Mouse (Mus musculus) thymus, adult 2 months (tissue): ENCODE data around the gene Rprd1b. TPM values are rescaled to one million over a fixed set of nuclear protein-coding genes. Genes with fewer than 3 reads are reported as not detected.

Source experiments
- DNase-seq: peaks from one replicate; pipeline ENCODE4 v3.0.0; 2021
- H3K27ac ChIP-seq: fragments of 200-500 bp; 2 replicates; pipeline ENCODE4 v1.5.1; 2012; ENCODE audit warnings: low read length, control low read depth; ENCODE audit not compliant: control insufficient read depth, insufficient read depth
- H3K27me3 ChIP-seq: fragments of 200-500 bp; 2 replicates; pipeline ENCODE4 v1.6.1; 2012; ENCODE audit warnings: mild to moderate bottlenecking, low read length, moderate library complexity, mixed read lengths; ENCODE audit not compliant: control insufficient read depth, insufficient read depth
- H3K36me3 ChIP-seq: fragments of 200-500 bp; 2 replicates; pipeline ENCODE4 v1.6.1; 2012; ENCODE audit warnings: mild to moderate bottlenecking, low read length, moderate library complexity; ENCODE audit not compliant: control insufficient read depth, insufficient read depth
- H3K4me1 ChIP-seq: fragments of 200-500 bp; replicated peaks from 2 replicates; pipeline ENCODE4 v1.6.1; 2012; ENCODE audit warnings: low read length; ENCODE audit not compliant: control insufficient read depth, insufficient read depth
- H3K4me3 ChIP-seq: fragments of 200-500 bp; 2 replicates; pipeline ENCODE4 v1.5.1; 2012; ENCODE audit warnings: mild to moderate bottlenecking, low read length, control low read depth, moderate library complexity; ENCODE audit not compliant: control insufficient read depth, insufficient read depth
- CTCF ChIP-seq: fragments of 200-500 bp; IDR thresholded peaks from 2 replicates; pipeline ENCODE4 v1.5.1; 2012; ENCODE audit warnings: mild to moderate bottlenecking, control low read depth, low read length, moderate library complexity, borderline replicate concordance; ENCODE audit not compliant: control insufficient read depth, poor library complexity, insufficient read depth; ENCODE audit errors: extremely low read depth
- POLR2A ChIP-seq: fragments of 200-500 bp; IDR thresholded peaks from 2 replicates; pipeline ENCODE4 v1.6.1; 2012; ENCODE audit warnings: mild to moderate bottlenecking, low read length, control low read depth, moderate library complexity; ENCODE audit not compliant: control insufficient read depth, poor library complexity, insufficient read depth; ENCODE audit errors: extremely low read depth
- WGBS: fragments of 180-500 bp; shearing (Covaris S2); methylation state at CpG from one replicate; pipeline ENCODE4 v1.1.7; 2018; 5-methylcytosine and 5-hydroxymethylcytosine counted together
- polyA plus RNA-seq: library from polyadenylated mRNA; depleted of rRNA; stranded (reverse); fragments of >200 nt; gene quantifications from 2 replicates; pipeline ENCODE4 v1.2.3, GENCODE M21; 2012

Rprd1b gene
- polyA plus RNA-seq, 1 experiment: 35.3 TPM

DNA sequence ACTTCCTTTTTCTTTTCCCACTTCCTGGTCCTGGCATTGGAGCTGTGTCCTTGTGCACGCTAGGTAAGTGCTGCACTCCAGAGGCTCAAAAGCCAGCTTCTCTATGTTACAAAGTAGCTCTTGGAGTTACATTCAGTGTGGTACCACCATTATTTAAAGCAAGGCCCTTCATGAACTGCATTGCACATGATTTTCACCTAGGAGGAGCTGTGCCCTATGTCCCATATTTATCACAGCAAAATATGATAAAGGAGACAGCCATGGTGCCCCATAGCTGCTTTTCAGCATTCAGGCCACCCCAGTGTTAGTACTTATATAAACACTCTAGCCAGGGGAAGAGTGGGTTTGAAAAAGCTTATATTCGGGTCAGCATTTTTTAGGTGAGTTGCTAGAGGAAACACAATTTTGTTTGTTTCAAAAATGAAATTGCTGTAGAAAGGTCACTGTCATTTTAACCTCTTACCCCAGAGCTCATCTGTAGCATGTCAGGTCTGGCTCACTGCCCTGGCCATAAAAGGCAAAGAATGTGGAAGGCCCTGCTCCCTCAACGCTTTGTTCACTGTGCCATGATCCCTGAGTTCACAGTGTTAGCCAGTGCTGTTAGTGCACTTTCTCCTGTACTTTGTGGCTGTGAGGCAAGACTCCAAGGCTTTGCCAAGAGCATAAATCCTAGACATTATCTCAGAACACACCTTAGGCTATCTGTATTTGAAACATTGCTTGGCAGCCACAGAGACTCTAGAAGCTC is 42.8 kb downstream of the Rprd1b start:
- no peaks in the 10 kb centered on the region for H3K4me1 ChIP-seq
- H3K27me3 ChIP-seq: no peaks in the 10 kb centered on the region
- H3K4me3 ChIP-seq: no peak overlapping the region
- H3K27ac ChIP-seq: no peak overlapping the region
- TF ChIP-seq CTCF: no peak
- TF ChIP-seq POLR2A: no peak
- peaks cover 56% of the 10 kb centered on the region for H3K36me3 ChIP-seq
- WGBS: 95% methylated on average over 3 of the region's 3 CpGs
- DNase-seq: no peak

DNA sequence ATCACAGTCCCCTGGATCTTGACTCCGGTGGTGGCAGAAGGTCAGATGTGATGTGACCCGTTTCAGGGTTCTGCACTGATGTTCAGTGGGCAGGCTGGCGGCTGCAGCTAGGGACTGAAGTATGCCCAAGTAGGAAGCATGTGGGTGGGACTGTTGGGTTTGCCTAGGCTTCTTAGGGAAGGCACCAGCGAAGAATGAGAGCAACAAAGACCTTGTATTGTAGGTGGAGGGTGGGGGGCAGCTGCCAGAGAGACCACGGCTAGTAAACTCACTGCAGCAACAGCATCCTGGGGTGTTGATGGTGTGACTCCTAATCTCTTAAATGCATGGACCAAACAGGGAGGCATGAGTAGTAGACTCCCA is 43.3 kb downstream of the Rprd1b start:
- no peaks in the 10 kb centered on the region for H3K27me3 ChIP-seq
- H3K4me1 ChIP-seq: no peaks in the 10 kb centered on the region
- peaks cover 58% of the 10 kb centered on the region for H3K36me3 ChIP-seq
- DNase-seq: no peak
- no peak overlapping the region for H3K27ac ChIP-seq
- WGBS: 99% methylated on average over 5 of the region's 5 CpGs
- no peak for TF ChIP-seq POLR2A
- TF ChIP-seq CTCF: no peak
- no peak overlapping the region for H3K4me3 ChIP-seq

DNA sequence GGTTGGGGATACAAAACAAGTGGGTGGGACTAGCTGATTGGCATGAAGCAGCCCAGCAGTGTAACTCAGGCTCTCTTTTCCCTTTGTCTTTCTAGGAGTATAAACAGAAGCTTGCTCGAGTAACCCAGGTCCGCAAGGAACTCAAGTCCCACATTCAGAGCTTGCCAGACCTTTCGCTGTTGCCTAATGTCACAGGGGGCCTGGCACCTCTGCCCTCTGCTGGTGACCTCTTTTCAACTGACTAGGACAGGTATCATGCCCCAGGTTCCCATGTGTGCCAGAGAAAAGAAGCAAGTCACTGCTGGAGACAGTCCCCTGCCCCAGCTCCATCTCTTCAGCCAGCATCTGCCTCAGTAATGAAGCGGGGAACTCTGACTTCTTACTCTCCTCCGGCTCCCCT is 46.5 kb downstream of the Rprd1b start:
- Histone ChIP-seq H3K27ac (no peak overlapping the region), H3K4me3 (no peak overlapping the region), H3K27me3 (no peaks in the 10 kb centered on the region), H3K36me3 (peaks cover 51% of the 10 kb centered on the region), H3K4me1 (no peaks in the 10 kb centered on the region)
- no peak for TF ChIP-seq CTCF
- TF ChIP-seq POLR2A: no peak
- DNase-seq: no peak
- WGBS: 96% methylated on average over 5 of the region's 5 CpGs

DNA sequence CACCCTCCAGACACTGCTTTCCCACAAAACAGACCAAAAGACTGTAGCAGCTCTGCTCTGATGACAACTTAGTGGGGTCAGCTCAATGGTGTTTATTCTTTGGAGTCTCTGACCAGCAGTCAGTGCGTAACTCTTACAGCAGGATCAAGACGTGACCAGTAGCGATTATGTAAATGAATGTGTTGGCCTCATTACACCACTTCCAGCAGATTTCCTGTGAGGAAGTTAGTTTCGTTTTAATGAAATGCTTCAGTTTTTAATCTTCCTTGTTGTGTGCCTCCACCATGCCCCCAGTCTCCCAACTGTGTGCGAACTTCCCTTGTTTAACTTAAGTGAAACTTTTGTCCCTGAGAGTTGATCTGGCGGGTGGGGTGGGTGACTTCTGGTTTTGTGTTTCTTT is 48.4 kb downstream of the Rprd1b start:
- no peaks in the 10 kb centered on the region for H3K4me1 ChIP-seq
- H3K27me3 ChIP-seq: no peaks in the 10 kb centered on the region
- H3K4me3 ChIP-seq: no peak overlapping the region
- TF ChIP-seq POLR2A (no peak), CTCF (no peak)
- WGBS: 89% methylated on average over 6 of the region's 6 CpGs
- H3K27ac ChIP-seq: no peak overlapping the region
- no peak for DNase-seq
- peaks cover 34% of the 10 kb centered on the region for H3K36me3 ChIP-seq

DNA sequence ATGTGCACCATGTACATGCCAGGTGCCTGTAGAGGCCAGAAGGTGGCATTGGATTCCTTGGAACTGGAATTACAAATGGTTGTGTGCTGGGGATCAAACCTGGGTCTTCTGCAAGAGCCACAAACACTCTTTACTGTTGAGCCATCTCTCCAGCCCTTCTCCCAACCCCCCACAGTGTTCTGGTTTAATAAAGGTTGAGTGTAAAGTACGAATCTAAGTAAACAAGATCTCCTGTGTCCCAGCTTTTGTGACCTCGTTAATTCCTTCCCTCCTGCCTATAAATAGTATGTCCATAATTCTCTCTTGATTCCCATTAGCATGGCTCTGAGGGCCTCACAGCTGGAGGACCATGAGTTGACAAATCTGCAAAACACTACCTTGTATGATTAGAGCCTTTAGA is 49.7 kb downstream of the Rprd1b start:
- 95% methylated on average over 2 of the region's 2 CpGs for WGBS
- H3K4me3 ChIP-seq: no peak overlapping the region
- no peak overlapping the region for H3K27ac ChIP-seq
- TF ChIP-seq CTCF: no peak
- no peak for TF ChIP-seq POLR2A
- no peaks in the 10 kb centered on the region for H3K27me3 ChIP-seq
- no peaks in the 10 kb centered on the region for H3K4me1 ChIP-seq
- no peak for DNase-seq
- peaks cover 21% of the 10 kb centered on the region for H3K36me3 ChIP-seq

DNA sequence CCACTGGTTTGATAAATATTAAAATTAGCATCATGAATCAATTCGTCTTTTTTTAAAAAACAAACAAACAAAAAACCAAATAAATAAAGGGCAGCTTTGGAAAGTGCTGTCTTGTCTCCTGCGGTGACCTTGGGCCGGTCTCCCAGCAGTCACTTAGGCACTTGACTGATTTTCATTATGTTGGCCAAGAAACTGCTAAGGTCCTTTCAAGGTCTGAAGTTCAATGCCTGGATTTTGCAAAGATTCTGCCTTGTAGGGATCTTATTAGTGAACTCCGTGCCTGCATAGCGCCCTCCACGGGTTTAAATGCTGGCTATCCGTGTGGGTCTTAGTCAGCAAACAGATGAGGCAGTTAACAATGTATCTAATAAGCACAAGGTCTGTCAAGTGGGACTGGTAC is 50.7 kb downstream of the Rprd1b start:
- peaks cover 20% of the 10 kb centered on the region for H3K36me3 ChIP-seq
- TF ChIP-seq CTCF (no peak), POLR2A (no peak)
- no peaks in the 10 kb centered on the region for H3K27me3 ChIP-seq
- DNase-seq: no peak
- no peaks in the 10 kb centered on the region for H3K4me1 ChIP-seq
- no peak overlapping the region for H3K4me3 ChIP-seq
- H3K27ac ChIP-seq: no peak overlapping the region
- WGBS: 96% methylated on average over 7 of the region's 7 CpGs

DNA sequence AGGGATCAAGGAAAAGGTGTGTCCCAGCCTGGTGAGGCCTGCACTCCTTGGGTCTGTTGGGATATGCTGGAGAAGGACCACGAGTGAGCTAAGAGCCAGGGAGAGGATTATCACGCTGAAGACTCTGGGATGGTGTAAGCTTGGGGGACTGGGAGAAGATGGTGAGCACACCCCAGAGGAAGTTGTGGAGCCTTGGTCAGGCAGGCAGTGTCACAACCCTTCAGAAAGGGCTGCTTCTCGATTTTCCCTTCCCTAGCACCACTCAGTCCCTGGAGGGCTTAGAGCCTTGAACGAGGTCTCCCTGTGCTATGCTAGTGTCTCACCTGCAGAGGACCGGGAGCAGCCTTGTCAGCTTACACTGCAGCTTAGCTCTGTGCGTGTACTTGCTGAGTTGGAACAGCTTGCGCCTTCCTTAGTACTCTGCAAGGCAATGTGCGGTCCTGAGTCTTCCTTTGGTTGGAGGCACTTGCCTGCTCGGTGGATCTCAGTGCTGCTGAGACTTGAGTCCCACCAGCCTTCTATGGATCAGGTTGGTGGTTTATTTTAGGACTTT is 51.6 kb downstream of the Rprd1b start:
- DNase-seq: no peak
- Histone ChIP-seq H3K27ac (no peak overlapping the region), H3K4me1 (no peaks in the 10 kb centered on the region), H3K27me3 (no peaks in the 10 kb centered on the region), H3K4me3 (no peak overlapping the region), H3K36me3 (peaks cover 16% of the 10 kb centered on the region)
- whole genome bisulfite sequencing: 84% methylated on average over 9 of the region's 9 CpGs
- TF ChIP-seq POLR2A (no peak), CTCF (no peak)
